Mouse (Mus musculus) embryonic facial prominence, embryonic 11.5 days (tissue): Measurements from ENCODE around the gene Gm5617. TPM values are rescaled to one million over a fixed set of nuclear protein-coding genes. Genes with fewer than 3 reads are reported as not detected.

Experiments used
- ATAC-seq: fragments of 200-750 bp; cut with Nextera tagmentation; replicated peaks from 2 replicates; pipeline ENCODE4 v1.8.0; 2017; ENCODE audit warnings: low read depth; ENCODE audit not compliant: insufficient number of reproducible peaks, low FRiP score, low TSS enrichment
- DNase-seq: peaks from one replicate; pipeline ENCODE4 v3.0.0-alpha.2; 2015; ENCODE audit warnings: low spot score
- H3K27ac ChIP-seq: fragments of 300-500 bp; sonication (generic); replicated peaks from 2 replicates; pipeline ENCODE4 v1.5.1; 2014; ENCODE audit warnings: mild to moderate bottlenecking, low read depth, low read length, control low read depth
- H3K27me3 ChIP-seq: fragments of 300-500 bp; sonication (generic); 2 replicates; pipeline ENCODE4 v1.6.1; 2014; ENCODE audit warnings: mild to moderate bottlenecking, low read length, moderate library complexity, mixed read lengths; ENCODE audit not compliant: control insufficient read depth, insufficient read depth
- H3K36me3 ChIP-seq: fragments of 300-500 bp; sonication (generic); replicated peaks from 2 replicates; pipeline ENCODE4 v1.6.1; 2014; ENCODE audit warnings: low read depth, mild to moderate bottlenecking, low read length, moderate library complexity, mixed read lengths; ENCODE audit not compliant: control insufficient read depth, insufficient read depth
- H3K4me1 ChIP-seq: fragments of 300-500 bp; sonication (generic); 2 replicates; pipeline ENCODE4 v1.6.1; 2014; ENCODE audit warnings: low read length, mixed read lengths; ENCODE audit not compliant: control insufficient read depth, insufficient read depth
- H3K4me2 ChIP-seq: fragments of 300-500 bp; sonication (generic); 2 replicates; pipeline ENCODE4 v1.6.1; 2014; ENCODE audit warnings: low read depth, mild to moderate bottlenecking, control low read depth, low read length, moderate library complexity
- H3K4me3 ChIP-seq: fragments of 300-500 bp; sonication (generic); 2 replicates; pipeline ENCODE4 v1.5.1; 2014; ENCODE audit warnings: low read depth, low read length, control low read depth
- H3K9ac ChIP-seq: fragments of 300-500 bp; sonication (generic); replicated peaks from 2 replicates; pipeline ENCODE4 v1.6.1; 2014; ENCODE audit warnings: mild to moderate bottlenecking, control low read depth, low read length
- H3K9me3 ChIP-seq: fragments of 300-500 bp; sonication (generic); replicated peaks from 2 replicates; pipeline ENCODE4 v1.6.1; 2016; ENCODE audit warnings: mild to moderate bottlenecking, low read length, inconsistent platforms, mixed read lengths; ENCODE audit not compliant: control insufficient read depth
- WGBS: fragments of 180-500 bp; shearing (Covaris S2); extraction: QIAGEN DNeasy Blood & Tissue Kit; methylation state at CpG from one replicate; pipeline ENCODE4 v1.1.7; 2014; 5-methylcytosine and 5-hydroxymethylcytosine counted together
- polyA plus RNA-seq: library from polyadenylated mRNA; unstranded; fragments of >200 nt; fragmentation: Nextera tagmentation; extraction: Ambion mirVana; gene quantifications from 2 replicates; pipeline ENCODE4 v1.2.1, GENCODE M21; 2014

Gm5617 gene
- polyA plus RNA-seq, 1 experiment from 2014 or later: 37.9 TPM

DNA sequence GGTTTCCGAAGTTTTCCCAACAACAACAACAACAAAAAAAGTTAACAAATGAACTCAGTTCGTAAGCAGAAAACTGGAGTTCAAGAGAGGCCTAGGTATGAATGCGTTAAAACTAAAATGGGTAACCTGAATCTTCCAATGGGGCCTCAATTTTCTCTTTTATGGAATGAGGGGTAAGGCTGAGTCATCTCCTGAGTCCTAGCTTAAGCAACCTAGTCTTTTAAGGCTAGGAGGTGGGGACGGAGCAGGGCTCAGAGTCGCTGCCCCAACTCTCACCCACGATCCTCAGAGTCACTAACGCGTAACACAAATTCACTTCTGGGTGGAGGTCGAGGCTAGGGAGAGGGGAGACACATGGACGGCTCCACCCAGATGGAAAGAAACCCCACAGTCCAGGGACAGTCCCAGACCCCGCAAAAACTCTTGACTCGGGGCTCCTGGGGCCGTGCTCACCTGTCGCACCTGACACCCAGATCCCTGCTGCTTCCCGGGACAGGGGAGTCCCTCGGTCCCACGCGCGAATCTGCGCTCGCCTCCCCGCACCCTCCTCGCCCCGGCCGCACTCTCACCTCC lies 15.3 kb upstream of the Gm5617 start:
- Histone ChIP-seq H3K36me3 (no peaks in the 10 kb centered on the region), H3K4me2 (peak overlapping the region; percentile 65), H3K4me3 (peak overlapping the region; percentile 68), H3K9ac (peak overlapping the region; percentile 69), H3K27me3 (no peaks in the 10 kb centered on the region), H3K27ac (no peak overlapping the region), H3K9me3 (no peaks in the 10 kb centered on the region), H3K4me1 (no peaks in the 10 kb centered on the region)
- ATAC-seq (peak; percentile 81), DNase-seq (peak; percentile 10)
- 6% methylated on average over 25 of the region's 25 CpGs for WGBS

DNA sequence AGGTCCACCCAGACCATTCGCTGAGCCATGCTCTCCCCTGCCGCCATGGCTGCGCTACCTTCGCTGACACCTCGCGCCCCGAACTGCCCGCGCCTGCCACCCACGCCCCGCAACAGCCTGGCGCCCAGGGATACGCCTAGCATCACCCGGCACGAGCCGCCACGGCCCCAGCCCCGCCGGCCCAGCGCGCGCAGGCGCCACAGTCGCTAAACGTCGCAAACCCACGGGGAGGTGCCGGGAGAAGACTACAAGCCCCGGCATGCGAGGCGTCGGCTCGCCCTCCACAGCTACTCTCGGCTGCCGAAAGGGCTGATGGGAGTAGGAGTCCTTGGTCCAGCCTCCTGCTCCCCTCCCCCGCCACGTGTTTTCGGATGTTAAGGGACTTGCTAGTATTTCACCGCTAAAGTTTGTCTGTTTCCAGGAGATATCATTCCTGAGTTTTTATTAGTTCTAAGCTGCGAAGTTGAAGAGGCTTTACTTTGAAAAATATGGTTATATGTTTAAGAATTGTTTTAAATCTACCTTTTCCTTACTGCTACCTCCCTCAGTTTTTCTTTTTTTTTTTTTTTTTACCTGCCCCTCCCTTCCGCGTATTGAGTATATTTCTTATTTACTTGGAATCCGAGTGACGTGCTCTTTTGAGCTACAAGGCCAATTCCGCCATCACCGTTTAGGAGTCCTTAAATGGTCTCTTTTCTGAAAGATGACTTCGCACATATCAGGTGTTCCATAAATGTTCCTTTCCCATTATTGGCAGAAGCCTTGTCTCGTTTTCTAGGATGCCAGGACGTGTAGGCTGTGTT lies 14.6 kb upstream of the Gm5617 start, which contains the start of gene Rexo2:
Gene Rexo2 (minus strand): TSS at position 213 of the 803 bp plus-strand sequence.
- Histone ChIP-seq H3K36me3 (no peaks in the 10 kb centered on the region), H3K4me3 (peak within 1 kb of the TSS; percentile 68), H3K27me3 (no peaks in the 10 kb centered on the region), H3K4me2 (peak within 1 kb of the TSS; percentile 65), H3K9me3 (no peaks in the 10 kb centered on the region), H3K4me1 (no peaks in the 10 kb centered on the region), H3K9ac (peak within 1 kb of the TSS; percentile 69), H3K27ac (no peak within 1 kb of the TSS)
- DNase-seq (peak; percentile 96), ATAC-seq (peak; percentile 97)
- under 1% methylated on average over 49 of the region's 49 CpGs for WGBS

DNA sequence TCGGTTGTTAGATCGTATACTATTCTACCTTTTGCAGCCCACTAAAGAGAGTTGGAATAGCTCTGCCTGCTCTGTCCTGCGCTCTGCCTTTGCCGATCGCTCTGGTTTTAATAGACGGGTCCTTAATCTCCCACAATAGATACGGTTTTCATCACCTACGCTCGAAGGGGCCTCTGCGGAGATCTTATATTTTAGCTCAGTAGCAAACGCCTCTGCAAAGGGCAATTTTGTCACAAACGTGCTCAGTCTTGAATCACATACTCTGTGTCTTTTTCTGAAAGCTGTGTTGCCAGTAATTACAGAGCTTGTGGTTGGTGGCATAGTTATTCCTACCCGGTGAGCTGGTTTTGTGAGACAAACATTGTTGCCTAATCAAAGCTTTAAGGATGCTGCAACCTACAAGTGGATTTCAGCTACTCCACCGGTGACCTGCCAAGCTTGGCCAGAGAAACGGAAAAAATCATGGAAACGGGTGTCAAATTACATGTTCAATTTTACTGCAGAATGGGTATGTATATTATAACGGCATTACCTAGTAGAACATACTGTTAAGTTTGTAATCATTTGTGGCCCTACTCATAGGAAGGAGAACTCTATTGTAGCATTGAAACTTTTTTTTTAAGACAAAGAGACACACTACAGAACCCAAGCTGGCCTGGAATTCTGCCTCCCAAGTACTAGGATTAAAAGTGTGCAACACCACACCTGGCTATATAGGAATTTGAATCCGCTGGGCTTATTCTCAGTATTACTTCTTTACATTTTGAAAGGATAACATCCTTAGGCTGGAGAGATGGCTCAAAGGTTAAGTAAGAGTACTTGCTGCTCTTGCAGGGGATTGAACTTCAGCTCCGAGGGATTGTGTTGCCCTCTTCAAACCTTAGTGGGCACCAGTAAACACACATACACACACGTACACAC lies 13.8 kb upstream of the Gm5617 start:
- 31% methylated on average over 20 of the region's 20 CpGs for WGBS
- Histone ChIP-seq H3K27ac (no peak overlapping the region), H3K9ac (peak overlapping the region; percentile 32; the same call in 1 of the 2 replicates)

DNA sequence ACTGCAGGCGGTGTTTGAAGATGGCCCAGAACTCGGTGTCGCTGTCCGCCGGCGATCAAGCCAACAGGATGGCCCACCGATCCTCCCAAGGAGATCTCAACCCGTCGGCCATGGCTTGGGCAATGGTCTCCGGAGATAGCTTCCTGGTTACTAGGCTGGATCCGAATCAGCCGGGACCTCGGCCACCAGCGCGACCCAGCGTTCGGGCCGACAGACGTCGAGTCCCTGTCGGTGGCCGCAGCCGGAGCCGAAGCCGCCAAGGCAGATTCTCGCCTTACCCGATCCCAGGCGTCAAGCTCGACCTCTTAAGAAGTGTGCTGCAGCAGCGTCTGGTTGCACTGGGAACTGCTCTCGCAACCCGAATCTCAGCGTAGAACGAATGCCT lies 298 bp downstream of the Gm5617 start:
- no peaks in the 10 kb centered on the region for H3K4me1 ChIP-seq
- H3K4me2 ChIP-seq: peak overlapping the region; percentile 62
- ATAC-seq (peak; percentile 62), DNase-seq (peak; percentile 43)
- peaks cover 8% of the 10 kb centered on the region for H3K36me3 ChIP-seq
- H3K27ac ChIP-seq: peak overlapping the region; percentile 82
- no peaks in the 10 kb centered on the region for H3K9me3 ChIP-seq
- H3K9ac ChIP-seq: peak overlapping the region; percentile 95
- H3K27me3 ChIP-seq: no peaks in the 10 kb centered on the region
- H3K4me3 ChIP-seq: peak overlapping the region; percentile 89
- WGBS: 3% methylated on average over 34 of the region's 34 CpGs

More for the DNA sequence above, 13.8 kb upstream of the Gm5617 start:
- Histone ChIP-seq H3K27me3 (no peaks in the 10 kb centered on the region), H3K36me3 (no peaks in the 10 kb centered on the region), H3K9me3 (no peaks in the 10 kb centered on the region), H3K4me3 (peak overlapping the region; percentile 68), H3K4me2 (peak overlapping the region; percentile 65), H3K4me1 (no peaks in the 10 kb centered on the region)
- ATAC-seq (no peak), DNase-seq (peak; percentile 20)

DNA sequence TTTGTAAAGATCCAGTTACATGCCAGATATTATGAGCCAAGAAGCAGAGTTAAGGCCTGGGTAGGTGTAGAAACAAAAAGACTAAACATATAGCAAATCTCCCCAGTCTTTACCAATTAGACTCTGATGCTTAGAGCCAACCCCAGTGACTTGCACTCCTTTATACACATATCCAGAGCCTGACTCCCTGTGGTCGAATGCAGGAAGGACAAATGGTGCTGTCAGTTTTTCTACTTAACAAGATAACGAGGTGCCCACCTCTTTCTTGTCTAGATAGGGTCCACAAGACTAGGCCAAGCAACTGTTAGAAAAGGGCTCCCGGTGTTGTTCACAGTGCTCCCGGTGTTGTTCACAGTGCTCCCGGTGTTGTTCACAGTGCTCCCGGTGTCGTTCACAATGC lies 6.0 kb downstream of the Gm5617 start:
- WGBS: 79% methylated on average over 7 of the region's 7 CpGs

DNA sequence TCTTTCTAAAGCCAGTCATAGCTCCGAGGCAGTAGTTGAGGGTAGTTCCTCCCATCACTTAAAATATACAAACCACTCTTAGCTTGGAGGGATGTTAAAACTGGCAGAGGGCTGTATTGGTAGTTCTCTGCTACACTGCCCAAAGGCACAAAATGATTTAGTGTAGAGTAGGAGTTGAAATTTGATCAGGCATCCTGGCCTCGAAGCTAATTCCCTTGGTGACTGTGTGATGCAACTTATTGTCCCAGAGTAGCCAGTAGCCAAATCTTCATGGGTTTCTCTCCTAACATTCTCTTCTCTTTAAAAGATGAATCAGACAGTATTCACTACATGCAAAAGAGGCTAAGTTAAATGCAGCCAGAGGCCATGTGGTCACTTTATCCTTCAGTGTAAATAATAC lies 7.8 kb downstream of the Gm5617 start:
- ATAC-seq (no peak), DNase-seq (no peak)
- Histone ChIP-seq H3K9me3 (no peaks in the 10 kb centered on the region), H3K4me3 (no peak overlapping the region), H3K9ac (no peak overlapping the region), H3K36me3 (no peaks in the 10 kb centered on the region), H3K27me3 (no peaks in the 10 kb centered on the region), H3K27ac (no peak overlapping the region), H3K4me2 (no peak overlapping the region), H3K4me1 (no peaks in the 10 kb centered on the region)
- 50% methylated on average over 2 of the region's 2 CpGs for WGBS

More for the DNA sequence above, 6.0 kb downstream of the Gm5617 start:
- ATAC-seq (no peak), DNase-seq (no peak)
- Histone ChIP-seq H3K4me1 (no peaks in the 10 kb centered on the region), H3K27ac (no peak overlapping the region), H3K4me3 (no peak overlapping the region), H3K27me3 (no peaks in the 10 kb centered on the region), H3K9me3 (no peaks in the 10 kb centered on the region), H3K36me3 (no peaks in the 10 kb centered on the region), H3K4me2 (no peak overlapping the region), H3K9ac (no peak overlapping the region)

DNA sequence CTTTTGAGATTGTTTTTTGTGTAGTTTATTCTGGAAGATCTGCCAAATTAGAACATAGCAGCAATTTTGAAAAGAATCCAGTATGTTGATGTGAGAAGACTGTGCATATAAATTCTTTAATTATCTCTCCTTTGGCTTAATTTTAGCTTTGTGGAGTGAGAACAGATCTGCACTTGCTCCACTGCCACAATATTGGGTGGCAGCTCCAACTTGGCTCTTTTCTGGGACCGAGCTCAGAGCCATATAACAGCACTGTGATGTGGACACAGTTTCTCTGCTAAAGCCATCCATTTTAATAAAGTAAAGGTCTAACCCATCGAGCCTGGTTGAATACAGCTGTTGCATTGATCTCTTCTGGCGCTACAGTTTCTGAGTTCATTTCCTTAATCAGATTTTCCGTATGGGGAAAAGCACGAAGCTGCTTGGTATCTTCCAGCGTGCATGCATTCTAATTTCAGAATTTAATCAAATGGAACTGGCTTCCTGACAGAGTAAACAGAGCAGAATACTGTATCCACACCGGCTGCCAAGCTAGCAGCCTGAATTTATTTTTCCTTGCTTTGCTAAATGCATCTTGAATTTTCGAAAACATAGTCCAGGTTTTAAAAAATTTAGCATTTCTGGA lies 9.6 kb downstream of the Gm5617 start:
- no peak for DNase-seq
- 70% methylated on average over 8 of the region's 8 CpGs for WGBS
- no peaks in the 10 kb centered on the region for H3K27me3 ChIP-seq
- ATAC-seq: no peak
- no peaks in the 10 kb centered on the region for H3K9me3 ChIP-seq
- H3K9ac ChIP-seq: no peak overlapping the region
- no peaks in the 10 kb centered on the region for H3K36me3 ChIP-seq
- no peak overlapping the region for H3K4me3 ChIP-seq
- no peak overlapping the region for H3K4me2 ChIP-seq
- H3K4me1 ChIP-seq: no peaks in the 10 kb centered on the region
- no peak overlapping the region for H3K27ac ChIP-seq
